Mouse (Mus musculus) right cerebral cortex, postnatal 25 days (tissue): ENCODE results near the gene Rbpj.
"Not testable (repeated sequence)": the region's sequence is repeated elsewhere in the genome, so short reads cannot be mapped to it uniquely, and the experiment has no call there.

Experiments
- DNase-seq: peaks from one replicate; pipeline ENCODE4 v3.0.0; 2022

Rbpj gene

DNA sequence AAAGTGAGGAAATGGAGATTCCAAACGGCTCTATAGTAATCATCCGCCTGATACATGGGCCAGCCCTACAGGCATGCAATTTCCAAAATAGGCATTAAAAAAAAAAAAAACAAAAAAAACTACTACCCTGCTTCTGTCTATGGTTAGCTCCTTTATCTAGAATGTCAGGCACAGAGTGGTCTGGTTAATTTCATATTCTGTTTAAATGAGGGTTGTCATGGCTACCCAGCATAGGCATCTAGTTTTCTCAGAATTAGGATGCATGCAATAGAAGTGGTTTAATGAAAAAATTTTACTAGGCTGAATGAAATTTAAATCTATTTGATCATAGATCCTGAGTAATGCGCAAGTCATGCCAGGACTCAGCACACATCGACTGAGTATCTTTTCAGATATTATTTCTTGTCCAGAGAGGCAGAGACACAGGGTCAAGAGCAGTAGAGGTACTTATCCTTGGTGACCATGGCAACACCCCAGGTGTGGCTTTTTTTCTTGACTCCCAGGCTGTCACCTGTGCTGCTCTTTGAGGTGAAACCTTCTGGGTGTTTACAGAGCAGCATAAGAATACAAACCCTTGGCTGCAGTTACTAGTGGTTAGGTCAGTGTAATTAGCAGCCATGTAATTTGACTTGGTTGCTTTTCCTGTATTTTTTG is 49.1 kb downstream of the Rbpj start:
- DNase-seq, result no peak

DNA sequence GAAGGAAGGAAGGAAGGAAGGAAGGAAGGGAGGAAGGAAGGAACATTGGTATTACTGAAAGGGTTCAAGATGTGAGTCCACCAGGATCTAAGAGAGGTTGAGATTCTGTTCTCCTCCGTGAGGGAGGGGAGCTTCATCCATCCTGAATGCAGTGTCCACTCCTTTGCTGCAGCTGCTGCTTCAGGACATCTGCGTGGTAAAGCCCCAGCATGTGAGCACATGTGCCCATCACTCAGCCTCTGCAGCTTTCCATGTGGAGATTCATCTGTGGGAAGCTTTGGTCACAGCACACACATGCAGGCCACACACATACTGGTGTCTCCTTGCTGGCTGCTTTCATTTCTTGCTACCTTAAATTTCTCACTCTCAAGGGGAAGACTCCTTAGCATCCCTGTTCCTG is 50.5 kb downstream of the Rbpj start:
- DNase-seq, result no peak

DNA sequence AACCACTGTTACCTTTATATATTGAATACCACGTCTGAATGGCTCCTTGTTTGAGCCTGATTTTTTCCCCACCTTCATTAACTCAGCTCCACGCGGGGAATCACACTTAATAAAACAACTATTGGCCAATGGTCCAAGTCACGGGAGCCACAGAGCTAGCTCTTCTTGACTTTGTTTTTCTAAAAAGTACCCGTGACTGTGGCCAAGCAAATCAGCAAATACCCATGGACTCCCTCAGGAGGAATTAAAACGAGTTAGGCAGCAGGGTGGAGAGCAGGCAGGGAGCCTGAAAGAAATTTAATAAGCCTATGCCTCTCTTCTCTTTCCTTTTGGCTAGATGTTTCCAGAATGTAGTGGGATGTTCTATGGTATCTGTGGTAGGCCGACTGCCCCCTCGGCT is 51.9 kb downstream of the Rbpj start:
- no peak for DNase-seq

DNA sequence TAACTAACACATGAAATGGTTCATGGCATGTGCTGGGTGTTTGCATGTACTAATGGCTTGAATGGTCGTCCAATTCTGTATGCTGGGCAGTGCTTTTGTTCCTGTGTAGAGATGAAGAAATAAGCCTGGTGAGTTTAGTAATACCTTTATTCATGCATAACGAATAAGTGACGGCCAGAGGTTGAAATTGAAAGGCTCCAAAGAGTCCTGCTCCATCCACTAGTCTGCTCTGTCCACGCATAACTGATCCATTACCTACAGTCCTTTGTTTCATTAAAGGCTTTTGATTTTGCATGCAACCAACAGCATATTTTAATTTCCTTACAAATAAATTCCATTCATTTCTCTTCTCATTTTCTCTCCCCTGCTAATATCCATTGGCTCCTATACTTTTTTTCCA is 53.2 kb downstream of the Rbpj start:
- DNase-seq, result no peak

DNA sequence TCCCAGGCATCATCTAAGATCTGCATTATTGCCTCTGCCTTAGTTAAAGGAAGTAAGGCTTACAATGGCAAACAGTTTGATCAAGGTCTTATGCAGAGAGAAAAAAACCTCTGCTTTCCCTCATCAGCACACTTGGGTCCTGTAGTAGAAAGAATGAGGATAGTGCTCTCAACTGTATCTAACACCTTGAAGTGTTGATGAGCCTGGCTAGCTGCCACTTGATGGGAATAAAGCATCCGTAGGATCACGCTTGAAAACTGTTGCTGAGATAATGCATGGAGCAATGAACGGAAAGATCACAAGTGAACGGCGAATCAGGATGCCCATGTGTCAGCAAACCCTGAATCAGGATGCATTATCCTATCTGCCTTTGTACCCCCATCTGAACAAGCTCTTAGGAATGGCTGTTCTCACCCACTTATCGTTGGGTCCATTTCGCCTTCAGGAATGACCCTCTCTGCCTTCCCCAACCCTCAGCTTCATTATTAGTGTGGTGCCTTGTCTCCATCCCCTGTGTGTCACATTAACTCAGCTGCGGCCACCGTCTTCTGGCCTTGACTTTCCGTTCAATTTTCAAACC is 54.1 kb downstream of the Rbpj start:
- no peak for DNase-seq

DNA sequence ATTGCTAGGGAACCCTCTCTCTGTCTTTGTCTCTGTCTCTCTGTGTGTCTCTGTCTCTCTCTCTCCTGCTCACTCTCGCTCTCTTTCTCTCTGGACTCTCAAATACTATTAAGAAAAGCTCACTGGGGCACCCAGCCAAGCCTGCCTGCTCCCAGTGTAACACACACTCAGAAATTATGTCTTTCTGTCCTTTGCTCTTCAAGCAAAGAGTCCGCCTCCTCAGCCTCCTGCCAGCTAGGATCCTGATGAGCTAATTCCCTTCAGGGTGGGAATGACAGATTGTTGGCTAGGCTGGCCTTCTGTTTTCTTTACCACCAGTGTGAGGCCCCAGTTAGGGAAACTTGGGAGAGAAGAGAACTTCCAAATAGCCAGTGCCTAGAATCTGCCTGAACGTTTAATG is 57.1 kb downstream of the Rbpj start:
- no peak for DNase-seq

DNA sequence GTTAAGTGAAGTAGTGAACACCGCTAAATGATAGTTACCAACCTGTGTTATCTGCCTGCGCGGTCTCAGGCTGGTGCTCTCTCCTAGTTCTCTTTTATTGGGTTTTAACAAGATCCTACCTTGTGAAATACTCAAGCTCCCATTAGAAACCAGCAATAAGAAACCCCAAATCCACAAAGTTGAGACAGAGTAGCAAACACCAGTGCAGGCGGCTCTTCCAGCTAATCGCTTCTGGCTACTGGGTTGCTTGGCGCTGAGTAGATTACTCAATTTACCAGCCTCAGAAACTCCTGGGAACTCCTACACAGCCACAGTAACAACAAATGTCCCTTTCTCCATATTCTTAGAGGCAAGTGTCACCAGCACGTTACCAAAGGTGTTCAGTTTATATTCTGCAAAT is 58.2 kb downstream of the Rbpj start:
- DNase-seq, result no peak

DNA sequence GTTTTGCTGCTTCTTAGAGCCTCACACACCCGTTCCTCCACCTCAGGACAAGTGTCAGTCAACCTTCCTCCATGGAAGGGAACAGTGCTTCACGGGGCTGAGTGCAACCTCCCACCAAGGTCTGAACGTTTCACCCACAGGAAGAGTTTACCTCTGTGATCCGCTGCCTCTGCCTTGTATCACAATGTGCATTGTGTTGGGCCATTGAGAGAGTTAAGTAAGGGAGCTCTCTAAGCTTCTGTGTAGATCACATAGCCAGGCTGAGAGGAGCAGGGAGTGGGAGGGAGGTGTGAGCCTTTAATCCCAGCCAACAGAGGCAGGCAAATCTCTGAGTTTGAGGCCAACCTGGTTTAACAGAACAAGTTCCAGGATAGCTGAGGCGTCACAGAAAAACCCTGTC is 58.9 kb downstream of the Rbpj start:
- no peak for DNase-seq

DNA sequence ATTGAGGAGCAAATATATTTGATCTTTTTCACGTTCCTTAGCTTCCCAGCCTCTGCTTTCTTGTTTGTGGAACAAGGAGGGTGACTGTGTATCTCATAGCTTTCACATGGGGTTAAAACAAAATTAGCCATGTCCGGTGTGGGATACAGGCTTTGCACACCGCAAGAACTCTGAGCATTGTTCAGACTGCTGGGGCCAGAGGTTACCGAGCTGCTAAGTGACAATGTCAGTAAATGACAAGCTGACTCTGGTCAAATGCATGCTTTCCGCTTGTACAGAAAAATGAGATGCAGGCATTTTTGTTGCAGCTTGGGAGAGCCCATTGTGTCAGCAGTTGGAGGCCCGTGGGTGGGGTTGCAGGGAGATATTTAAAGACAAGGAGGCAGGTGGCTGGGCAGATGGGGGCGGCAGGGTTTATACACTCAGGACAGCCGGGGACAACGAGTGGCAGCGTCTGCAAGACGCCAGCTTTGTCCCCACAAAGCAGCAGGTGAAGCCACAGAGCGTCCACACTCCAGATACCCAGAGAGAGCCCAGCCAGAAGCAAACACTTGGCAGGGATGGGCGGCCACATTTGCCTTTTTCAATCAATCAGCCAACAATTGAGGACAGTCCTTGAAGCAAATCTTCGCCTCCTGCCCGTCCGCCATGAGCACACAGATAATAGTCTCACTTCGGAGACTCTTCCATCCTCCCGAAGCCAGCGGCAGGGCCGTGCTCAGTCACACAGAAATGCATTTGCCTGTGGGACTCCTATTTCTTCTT is 59.5 kb downstream of the Rbpj start:
- DNase-seq, result peak; percentile 72

DNA sequence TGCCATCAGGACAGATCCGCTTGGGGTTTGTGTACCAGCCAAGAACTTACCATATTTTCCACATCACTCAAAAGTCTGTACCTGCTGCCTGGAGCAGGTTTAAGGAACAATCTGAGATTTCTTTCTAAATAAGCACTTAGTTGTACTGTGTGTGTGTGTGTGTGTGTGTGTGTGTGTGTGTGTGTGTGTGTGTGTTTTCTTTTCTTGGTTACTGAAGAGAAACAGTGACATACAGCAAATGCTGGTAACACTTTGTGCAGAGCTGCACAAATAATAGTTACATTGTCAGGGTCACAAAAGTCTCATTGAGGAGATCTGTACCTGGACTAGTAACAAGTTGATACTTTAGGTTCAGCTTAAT is 60.1 kb downstream of the Rbpj start:
- DNase-seq, result no peak

DNA sequence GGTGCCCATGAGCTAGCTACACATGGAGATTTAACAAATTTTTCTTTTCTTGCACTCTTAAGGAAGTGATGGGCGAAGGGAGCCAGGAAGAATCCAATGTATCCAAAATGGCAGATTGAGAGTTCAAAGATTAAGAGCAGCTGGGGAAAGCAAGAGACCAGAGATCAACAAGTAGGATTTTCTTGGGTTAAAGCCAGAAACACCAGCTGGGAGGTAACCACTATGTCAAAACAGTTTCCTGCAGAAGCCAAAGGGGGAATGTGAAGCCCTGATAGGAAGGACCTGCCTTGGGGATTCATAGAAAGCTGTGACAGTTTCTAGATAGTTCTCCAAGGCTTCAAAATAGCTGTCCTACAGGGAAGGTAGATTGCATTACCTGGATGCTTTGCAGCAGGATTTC is 63.9 kb downstream of the Rbpj start:
- no peak for DNase-seq

DNA sequence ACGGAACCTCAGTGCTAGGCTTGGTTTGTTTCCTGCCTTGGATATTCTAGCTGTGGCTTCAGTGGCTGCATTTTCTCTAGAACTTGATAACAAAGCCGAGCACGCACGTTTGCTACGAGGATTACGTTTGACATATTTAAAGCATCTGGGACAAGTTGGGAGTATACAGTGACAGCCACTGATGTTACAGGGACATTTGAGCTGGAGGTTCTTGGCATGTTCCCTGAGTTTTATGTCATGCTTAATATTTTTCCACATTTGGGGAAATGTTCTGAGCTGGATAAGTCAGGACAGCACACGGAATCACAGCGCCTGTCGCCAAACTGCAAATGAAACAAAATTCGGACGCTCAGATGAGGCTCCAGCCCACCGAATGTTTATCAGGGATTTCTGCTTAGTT is 69.1 kb downstream of the Rbpj start:
- no peak for DNase-seq

DNA sequence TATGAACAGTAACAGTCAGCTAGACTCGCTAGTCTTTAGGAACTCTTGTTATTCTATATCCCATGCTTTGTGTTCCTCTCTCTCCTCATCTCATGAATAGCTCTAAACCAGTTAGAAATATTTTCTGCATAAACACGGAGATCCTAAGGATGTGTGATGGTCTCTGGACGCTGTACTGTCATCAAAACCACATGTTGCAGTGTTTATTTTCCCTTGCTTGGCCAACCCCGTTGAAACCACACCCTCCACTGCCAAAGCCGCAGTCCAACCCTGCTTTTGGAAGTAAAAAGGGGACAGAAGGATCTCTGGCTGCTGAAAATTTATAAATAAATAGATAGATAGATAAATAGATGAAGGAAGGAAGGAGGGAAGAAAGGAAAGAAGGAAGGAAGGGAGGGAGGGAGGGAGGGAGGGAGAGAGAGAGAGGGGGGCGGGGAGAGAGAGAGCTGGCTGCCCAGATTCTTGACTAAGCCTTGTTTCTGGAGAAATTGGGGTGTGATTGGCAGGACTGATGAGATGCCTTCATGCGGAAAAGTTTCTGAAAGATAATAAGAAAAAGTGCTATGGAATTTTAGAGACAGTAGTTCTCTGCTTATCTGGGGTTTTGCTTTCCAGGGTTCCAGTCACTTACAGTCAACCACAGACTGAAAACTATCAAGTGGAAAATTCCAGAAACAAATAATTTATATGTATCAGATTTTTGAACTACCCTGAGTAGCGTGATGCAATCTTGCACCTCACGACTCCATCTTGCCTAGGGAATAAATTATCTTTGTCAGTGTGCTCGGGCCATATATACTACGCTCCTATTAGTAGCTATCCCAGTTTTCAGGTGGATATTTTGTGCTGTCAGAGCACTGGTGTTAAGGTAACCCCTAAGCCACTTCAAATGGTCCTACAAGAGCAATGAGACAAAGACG is 70.9 kb downstream of the Rbpj start:
- DNase-seq, result no peak

DNA sequence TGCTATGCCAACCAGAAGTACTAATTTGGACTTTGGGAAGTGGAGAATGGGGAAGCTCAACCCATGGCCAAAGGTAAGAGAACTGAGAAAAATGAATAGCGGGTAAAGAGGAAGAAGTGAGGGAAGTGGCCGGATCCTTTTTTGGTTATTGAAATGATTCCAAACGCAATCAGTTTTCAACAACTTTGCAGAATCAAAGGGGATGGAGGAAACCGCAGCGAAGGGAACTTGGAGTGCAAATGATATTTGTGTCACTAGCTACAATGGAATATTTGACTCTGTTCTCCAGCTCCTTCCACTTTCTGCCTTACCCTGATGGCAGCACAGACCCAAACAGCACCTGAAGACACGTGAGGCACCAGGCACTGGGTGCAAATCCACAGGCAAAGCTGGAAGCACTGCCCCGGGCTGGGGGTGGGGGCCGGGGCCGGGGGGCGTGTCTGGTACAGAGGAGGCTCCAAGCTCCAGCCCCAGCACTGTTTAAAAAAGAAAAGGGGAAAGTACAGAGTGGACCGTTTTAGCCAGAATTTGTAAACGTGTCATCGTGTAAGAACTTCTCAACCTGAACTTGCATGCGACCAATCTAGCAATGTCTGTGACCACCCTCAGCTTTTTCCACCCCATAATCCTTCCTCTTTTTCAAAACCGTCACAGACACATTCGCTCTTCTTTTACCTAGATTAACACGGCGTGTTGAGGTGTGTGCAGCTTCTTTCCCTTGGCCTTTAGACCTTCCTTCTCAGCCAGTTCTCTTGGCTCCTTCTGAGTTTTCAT is 74.1 kb downstream of the Rbpj start:
- DNase-seq, result no peak

DNA sequence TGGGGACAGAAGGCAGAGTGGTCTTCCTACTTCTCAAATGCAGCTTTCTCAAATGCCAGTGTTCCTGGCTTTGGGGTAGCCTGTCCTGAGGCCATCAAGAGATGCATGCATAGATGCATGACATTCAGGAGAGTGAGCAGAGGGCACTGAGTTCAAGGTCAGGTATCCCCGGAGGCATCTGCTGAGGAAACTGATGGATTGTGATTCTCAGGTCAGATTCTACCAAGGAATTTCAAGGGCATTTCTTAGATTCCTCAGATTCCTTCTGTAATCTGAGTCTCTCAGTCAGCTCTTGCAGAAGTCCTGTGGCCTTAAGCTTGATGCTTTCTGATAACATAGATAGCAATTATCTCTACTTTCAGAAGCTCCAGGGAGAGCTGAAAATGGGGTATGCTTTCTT is 76.1 kb downstream of the Rbpj start:
- DNase-seq, result no peak

DNA sequence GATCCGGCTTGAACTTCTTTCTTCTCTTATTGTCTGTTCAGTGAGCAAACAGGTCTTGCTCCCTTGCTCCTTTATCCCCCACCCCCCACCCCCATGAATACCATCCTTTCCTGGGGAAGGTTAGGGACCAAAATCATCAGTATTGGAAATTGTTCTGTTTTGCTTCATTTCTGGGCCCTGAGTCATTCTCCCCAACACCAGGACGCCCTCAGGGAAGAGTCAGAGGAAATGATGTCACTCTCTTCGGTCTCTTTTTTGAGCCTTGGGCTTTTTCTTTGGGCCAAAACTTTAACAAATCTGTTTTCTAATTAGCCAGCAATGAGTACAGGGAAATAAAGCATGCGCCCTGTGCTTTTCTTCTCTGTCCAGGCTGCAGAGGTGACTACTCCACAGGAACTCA is 77.4 kb downstream of the Rbpj start:
- no peak for DNase-seq

DNA sequence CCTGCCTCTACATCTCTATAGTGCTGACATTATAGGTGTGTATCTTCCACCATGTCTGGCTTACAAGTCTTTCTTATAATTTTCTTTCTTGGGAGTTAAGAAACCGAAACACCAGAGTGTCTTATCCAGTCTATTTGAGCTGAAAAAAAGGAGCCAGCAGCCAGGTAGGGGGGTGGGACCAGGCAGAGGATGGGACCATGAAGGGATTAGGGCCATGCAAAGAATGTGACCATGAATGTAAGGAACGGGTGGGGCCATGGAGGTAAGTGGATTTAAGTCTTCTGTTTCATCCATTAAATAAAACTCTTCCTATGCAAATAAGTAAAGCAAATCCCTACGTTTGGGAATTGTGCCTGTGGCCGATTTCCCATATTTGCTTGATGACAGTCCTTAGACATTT is 78.0 kb downstream of the Rbpj start:
- no peak for DNase-seq

DNA sequence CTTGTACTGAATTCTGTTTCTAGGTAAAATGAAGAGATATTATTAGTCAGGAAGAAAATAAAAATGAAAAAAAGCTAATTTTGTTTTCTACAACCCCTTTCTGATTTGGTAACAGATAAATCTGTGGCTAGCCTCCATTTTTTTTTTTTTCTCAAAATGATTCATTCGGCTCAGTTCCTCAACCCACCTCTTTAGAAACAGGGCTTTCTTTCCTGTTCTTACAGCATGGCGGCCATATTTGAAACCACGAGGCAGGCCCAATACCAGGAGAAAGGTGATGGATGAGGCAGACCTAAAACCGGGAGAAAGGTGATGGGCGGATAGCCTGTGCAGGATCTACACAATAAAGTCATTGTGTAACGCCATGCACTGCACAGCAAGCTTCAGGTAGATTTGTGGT is 80.5 kb downstream of the Rbpj start:
- no peak for DNase-seq

DNA sequence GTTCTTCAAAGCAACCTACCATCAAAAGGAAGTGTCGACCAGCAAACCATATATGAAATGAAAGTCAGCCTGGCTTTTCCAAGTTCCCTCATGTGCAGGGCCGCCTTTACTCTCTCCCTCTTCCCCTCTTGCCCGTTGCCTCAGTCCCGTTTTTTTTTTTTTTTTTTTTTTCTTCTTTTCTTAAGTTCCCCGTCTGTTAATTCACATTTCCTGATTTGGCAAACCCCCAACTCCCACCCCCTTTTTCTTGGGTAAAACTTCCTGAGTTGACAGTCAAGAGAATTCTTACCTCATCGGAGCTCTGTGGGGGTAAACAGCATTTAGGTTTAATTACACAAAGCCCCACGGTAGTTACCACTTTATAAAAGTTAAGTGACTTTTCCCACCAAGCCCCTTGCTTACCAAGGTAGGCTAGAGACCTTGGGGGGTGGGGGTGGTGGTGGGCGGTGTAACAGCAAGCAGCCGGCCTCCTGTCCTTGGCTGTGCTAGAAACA is 81.1 kb downstream of the Rbpj start:
- no peak for DNase-seq

DNA sequence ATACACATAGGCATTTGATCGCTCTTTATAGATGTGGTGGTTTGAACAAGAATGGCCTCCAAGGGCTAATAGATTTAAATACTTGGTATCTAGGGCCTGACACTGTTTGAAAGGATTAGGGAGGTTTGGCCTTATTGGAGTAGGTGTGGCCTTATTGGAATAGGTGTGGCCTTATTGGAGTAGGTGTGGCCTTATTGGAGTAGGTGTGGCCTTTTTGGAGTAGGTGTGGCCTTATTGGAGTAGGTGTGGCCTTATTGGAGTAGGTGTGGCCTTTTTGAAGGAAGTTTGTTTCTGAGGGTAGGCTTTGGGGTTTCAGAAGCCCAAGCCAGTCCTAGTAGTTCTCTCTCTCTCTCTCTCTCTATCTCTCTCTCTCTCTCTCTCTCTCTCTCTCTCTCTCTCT is 84.4 kb downstream of the Rbpj start:
- DNase-seq, result not testable (repeated sequence)

DNA sequence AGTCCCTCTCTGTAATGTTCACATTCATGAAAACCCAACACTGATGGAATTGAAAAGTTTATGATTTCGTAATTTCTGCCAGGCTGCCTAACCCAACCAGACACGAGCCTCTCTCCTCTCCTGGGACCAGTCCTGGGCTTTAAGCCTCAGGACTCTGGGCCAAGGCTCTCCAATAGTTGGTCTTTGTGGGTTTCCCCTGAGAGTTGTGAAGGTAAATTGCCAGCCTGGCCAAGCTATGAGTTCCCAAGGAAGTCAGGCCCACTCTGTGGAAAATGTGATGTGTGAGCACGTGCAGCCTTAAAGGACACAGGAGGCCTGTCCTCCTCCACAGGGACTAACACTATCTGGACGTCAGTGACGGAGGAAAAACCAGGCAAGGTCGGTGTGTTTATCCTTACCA is 85.4 kb downstream of the Rbpj start:
- DNase-seq, result no peak

DNA sequence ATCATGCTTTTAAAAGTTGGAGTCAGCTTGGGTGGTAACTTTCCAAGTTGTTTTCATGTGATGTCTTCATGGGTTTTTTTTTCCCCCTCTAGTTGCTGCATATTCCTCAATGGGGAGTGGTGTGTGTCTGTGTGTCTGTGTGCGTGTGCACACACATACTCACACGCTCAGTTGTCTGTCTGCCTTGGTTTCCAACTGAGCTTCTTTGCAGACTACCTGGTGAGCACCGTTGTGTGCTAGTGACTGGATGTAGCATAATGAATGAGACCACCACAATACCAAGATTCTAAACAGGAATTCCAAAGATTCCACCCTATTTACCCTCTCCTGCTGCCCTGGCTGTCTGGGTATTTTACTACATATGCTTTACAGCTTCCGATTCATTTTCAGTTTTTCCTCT is 86.0 kb downstream of the Rbpj start:
- no peak for DNase-seq

DNA sequence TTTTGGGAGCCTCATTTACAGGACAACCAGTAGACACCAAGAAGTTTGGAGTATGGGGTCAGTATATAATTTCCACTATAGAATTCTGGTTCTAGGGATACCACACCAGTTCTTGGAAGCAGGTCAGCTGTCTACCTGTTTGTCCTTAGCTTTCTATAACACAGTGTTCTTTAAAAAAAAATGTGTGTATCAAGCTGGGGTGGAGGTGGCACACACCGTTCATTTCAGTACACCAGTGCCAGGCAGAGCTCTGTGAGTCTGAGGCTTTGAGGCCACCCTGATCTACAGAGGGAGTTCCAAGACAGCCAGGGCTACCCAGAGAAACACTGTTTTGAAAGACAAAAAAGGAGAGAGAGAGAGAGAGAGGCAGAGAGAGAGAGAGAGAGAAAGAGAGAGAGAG is 87.3 kb downstream of the Rbpj start:
- DNase-seq, result no peak
